Mouse (Mus musculus): ENCODE data around the gene Zfp523. TPM values are rescaled to one million over a fixed set of nuclear protein-coding genes. Genes with fewer than 3 reads are reported as not detected.

The Zfp523 gene
- polyA plus RNA-seq, 1 experiment from 2014 or later = 17.2 TPM

DNA sequence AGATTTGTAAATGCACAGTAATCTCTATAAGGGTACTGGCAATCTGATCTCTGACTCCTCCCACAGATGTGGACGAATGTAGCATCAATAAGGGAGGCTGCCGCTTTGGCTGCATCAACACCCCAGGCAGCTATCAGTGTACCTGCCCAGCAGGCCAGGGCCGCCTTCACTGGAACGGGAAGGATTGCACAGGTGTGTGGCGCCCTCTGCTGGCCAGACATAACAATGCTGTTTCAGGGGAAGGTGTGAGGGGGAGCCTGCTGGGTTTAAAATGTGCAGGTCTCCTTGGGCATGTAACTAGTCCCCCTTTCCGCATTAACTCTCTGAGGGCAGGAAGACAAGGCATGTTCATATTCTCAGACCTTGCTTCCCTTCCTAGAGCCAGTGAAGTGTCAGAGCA, 13.3 kb upstream of the Zfp523 start:
- Histone ChIP-seq H3K36me3 (ENCODE audit: control insufficient read depth, insufficient read depth, low read length) (no peaks in the 10 kb centered on the region), H3K27ac (replicated peaks) (no peak overlapping the region), H3K9ac (ENCODE audit: low read length) (no peak overlapping the region), H3K9me3 (ENCODE audit: control insufficient read depth, low read length) (no peaks in the 10 kb centered on the region), H3K4me2 (replicated peaks; ENCODE audit: low read depth) (no peak overlapping the region), H3K27me3 (ENCODE audit: control insufficient read depth, insufficient read depth, low read length) (no peaks in the 10 kb centered on the region), H3K4me3 (ENCODE audit: low read depth, low read length) (no peak overlapping the region), H3K4me1 (replicated peaks; ENCODE audit: control insufficient read depth, insufficient read depth) (no peaks in the 10 kb centered on the region)
- TF ChIP-seq EP300 (optimal IDR thresholded peaks at IDR 0.05) (no peak), CTCF (IDR thresholded peaks at IDR 0.05; ENCODE audit: low read depth) (peak; percentile 96)
- peak; percentile 68; the same call in 1 of the 2 replicates for ATAC-seq (ENCODE audit: low FRiP score, low TSS enrichment)
- 13% methylated on average over 6 of the region's 6 CpGs for WGBS
- DNase-seq (ENCODE audit: low spot score) = peak; percentile 85

DNA sequence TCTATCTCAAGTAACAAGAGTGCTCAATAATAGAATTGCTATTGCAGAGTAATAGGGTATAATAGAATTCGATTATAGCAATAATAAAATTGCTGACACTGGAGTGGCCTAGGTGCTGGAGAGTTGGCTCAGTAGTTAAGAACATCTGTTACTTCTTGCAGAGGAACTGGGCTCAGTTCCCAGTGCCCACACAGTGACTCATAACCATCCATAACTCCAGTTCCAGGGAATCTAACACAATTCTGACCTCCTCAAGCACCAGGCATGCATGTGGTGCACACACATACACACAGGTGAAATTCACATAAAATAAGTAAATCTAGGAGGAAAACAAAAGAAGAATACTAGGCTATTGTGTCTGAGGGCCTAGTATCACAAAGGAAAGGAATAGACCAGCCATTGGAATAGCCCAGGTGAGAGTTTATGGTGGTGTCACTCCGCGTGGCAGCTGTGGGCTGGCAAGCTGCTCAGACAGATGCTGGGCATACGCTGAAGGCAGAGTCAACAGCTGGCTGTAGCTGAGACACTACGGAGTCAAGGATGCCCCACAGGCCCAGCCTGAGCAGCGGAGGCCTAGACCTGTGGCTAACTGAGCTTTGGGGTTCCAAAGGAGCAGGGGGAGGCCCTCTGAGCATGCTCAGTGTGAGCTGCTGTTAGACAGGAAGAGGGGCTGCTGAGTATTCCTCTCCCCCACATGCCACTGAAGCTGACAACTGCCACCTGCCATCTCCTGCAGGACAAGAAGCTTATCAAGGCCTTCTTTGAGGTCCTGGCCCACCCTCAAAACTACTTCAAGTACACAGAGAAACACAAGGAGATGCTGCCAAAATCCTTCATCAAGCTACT, 6.2 kb upstream of the Zfp523 start:
- TF ChIP-seq CTCF (IDR thresholded peaks at IDR 0.05; ENCODE audit: low read depth) = no peak
- TF ChIP-seq EP300 (optimal IDR thresholded peaks at IDR 0.05) = no peak
- ATAC-seq (ENCODE audit: low FRiP score, low TSS enrichment) (no peak), DNase-seq (ENCODE audit: low spot score) (no peak)
- no peak overlapping the region for H3K4me3 ChIP-seq (ENCODE audit: low read depth, low read length)
- 78% methylated on average over 6 of the region's 6 CpGs for WGBS
- peaks cover 3% of the 10 kb centered on the region; the same call in 1 of the 2 replicates for H3K4me1 ChIP-seq (replicated peaks; ENCODE audit: control insufficient read depth, insufficient read depth)
- no peaks in the 10 kb centered on the region for H3K9me3 ChIP-seq (ENCODE audit: control insufficient read depth, low read length)
- no peaks in the 10 kb centered on the region for H3K36me3 ChIP-seq (ENCODE audit: control insufficient read depth, insufficient read depth, low read length)
- no peak overlapping the region for H3K4me2 ChIP-seq (replicated peaks; ENCODE audit: low read depth)
- no peaks in the 10 kb centered on the region for H3K27me3 ChIP-seq (ENCODE audit: control insufficient read depth, insufficient read depth, low read length)
- no peak overlapping the region for H3K27ac ChIP-seq (replicated peaks)
- no peak overlapping the region for H3K9ac ChIP-seq (ENCODE audit: low read length)

DNA sequence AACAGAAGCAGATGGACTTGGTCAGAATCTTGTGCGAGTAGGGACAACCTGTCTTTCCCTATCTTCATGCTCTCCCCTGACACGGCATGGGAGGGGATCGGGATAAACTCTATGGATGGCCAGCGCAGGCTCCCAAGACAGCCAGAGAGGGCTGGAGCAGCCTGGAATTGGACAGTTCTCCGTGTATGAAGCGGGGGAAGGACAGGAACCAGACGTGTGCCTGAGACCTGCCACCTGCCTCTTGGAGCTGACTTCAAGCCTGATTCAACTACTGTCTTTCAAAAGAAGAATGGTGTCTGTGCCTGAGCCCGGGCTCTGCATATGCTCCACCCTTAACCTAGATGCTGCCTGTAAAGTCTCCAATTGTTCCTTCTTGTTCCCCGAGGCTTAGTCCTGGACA, 4.2 kb upstream of the Zfp523 start:
- TF ChIP-seq EP300 (optimal IDR thresholded peaks at IDR 0.05) (no peak), CTCF (IDR thresholded peaks at IDR 0.05; ENCODE audit: low read depth) (no peak)
- WGBS = 38% methylated on average over 9 of the region's 9 CpGs
- Histone ChIP-seq H3K27ac (replicated peaks) (no peak overlapping the region), H3K4me1 (replicated peaks; ENCODE audit: control insufficient read depth, insufficient read depth) (peaks cover 3% of the 10 kb centered on the region; the same call in 1 of the 2 replicates), H3K9ac (ENCODE audit: low read length) (no peak overlapping the region), H3K27me3 (ENCODE audit: control insufficient read depth, insufficient read depth, low read length) (no peaks in the 10 kb centered on the region), H3K9me3 (ENCODE audit: control insufficient read depth, low read length) (no peaks in the 10 kb centered on the region), H3K4me2 (replicated peaks; ENCODE audit: low read depth) (no peak overlapping the region), H3K36me3 (ENCODE audit: control insufficient read depth, insufficient read depth, low read length) (no peaks in the 10 kb centered on the region), H3K4me3 (ENCODE audit: low read depth, low read length) (no peak overlapping the region)
- DNase-seq (ENCODE audit: low spot score) = no peak
- ATAC-seq (ENCODE audit: low FRiP score, low TSS enrichment) = no peak

DNA sequence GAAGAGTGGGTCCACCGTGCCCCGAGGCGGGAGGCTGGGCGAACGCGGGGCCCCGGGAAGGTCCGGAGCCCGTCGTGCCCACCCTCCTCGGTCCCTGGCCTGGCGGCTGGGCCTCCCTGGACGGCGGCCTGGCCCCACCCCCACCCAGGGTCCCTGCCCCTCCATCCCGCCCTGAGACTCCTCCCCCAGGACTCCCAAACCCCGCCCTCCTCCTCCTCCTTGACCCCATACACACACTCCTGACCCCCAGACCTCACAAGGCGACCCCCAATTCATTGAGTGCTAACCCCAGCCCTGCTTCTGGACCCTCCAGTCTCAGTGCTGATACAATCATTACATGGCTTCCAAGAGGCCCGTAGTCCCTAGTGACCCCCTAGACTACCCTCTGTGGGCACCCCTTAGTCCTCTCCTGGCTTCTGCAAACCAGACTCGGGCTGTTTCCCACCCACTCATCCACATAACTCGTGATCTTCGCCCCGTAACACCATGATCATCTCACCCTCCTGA, 664 bp downstream of the Zfp523 start:
- no peak for TF ChIP-seq CTCF (IDR thresholded peaks at IDR 0.05; ENCODE audit: low read depth)
- no peak for TF ChIP-seq EP300 (optimal IDR thresholded peaks at IDR 0.05)
- H3K4me1 ChIP-seq (replicated peaks; ENCODE audit: control insufficient read depth, insufficient read depth) = peaks cover 3% of the 10 kb centered on the region; the same call in 1 of the 2 replicates

DNA sequence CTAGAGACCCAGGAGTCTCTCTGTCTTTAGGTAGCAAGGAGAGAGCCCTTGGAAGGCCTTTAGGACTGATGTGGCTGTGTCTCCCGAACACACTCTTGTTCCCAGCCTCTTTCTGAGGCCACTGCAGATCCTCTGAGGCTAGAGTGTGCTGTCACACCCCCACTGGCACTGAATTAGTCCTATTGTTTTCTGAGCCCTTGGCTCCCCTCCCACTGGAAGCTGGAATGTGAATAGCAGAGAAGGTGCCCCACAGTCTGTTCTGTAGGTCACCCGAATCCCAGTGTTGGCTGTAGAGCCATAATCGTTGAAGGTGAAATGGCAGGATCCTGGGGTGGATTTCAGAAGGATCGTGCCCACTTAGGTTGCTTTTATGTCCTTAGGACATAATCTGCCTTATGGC, 3.4 kb downstream of the Zfp523 start:
- H3K4me1 ChIP-seq (replicated peaks; ENCODE audit: control insufficient read depth, insufficient read depth) = no peaks in the 10 kb centered on the region
- no peak overlapping the region for H3K4me2 ChIP-seq (replicated peaks; ENCODE audit: low read depth)
- no peaks in the 10 kb centered on the region for H3K36me3 ChIP-seq (ENCODE audit: control insufficient read depth, insufficient read depth, low read length)
- no peaks in the 10 kb centered on the region for H3K27me3 ChIP-seq (ENCODE audit: control insufficient read depth, insufficient read depth, low read length)
- H3K9ac ChIP-seq (ENCODE audit: low read length) = no peak overlapping the region
- ATAC-seq (ENCODE audit: low FRiP score, low TSS enrichment) (no peak), DNase-seq (ENCODE audit: low spot score) (no peak)
- TF ChIP-seq CTCF (IDR thresholded peaks at IDR 0.05; ENCODE audit: low read depth) = no peak
- no peak for TF ChIP-seq EP300 (optimal IDR thresholded peaks at IDR 0.05)
- WGBS = 69% methylated on average over 4 of the region's 4 CpGs
- 0 out of 2 replicates have a peak overlapping the region, but pooled peaks have one; percentile 20 for H3K27ac ChIP-seq (replicated peaks)
- H3K4me3 ChIP-seq (ENCODE audit: low read depth, low read length) = no peak overlapping the region
- no peaks in the 10 kb centered on the region for H3K9me3 ChIP-seq (ENCODE audit: control insufficient read depth, low read length)

More for the DNA sequence above, 664 bp downstream of the Zfp523 start:
- Histone ChIP-seq H3K4me2 (replicated peaks; ENCODE audit: low read depth) (peak overlapping the region; percentile 86), H3K4me3 (ENCODE audit: low read depth, low read length) (peak overlapping the region; percentile 80), H3K27ac (replicated peaks) (peak overlapping the region; percentile 92), H3K9ac (ENCODE audit: low read length) (peak overlapping the region; percentile 94), H3K9me3 (ENCODE audit: control insufficient read depth, low read length) (no peaks in the 10 kb centered on the region), H3K36me3 (ENCODE audit: control insufficient read depth, insufficient read depth, low read length) (no peaks in the 10 kb centered on the region), H3K27me3 (ENCODE audit: control insufficient read depth, insufficient read depth, low read length) (no peaks in the 10 kb centered on the region)
- ATAC-seq (ENCODE audit: low FRiP score, low TSS enrichment) (peak; percentile 62), DNase-seq (ENCODE audit: low spot score) (peak; percentile 74)
- 11% methylated on average over 11 of the region's 22 CpGs for WGBS

All from stomach, postnatal 0 days (tissue).